Mouse (Mus musculus) bone marrow, adult 2 months (tissue): ENCODE measurements around the gene Tuba3b.

Experiments
- CTCF ChIP-seq: fragments of 200-500 bp; IDR thresholded peaks from 2 replicates; pipeline ENCODE4 v1.5.1; 2011; ENCODE audit warnings: low read length, control low read depth; ENCODE audit not compliant: control insufficient read depth, insufficient read depth
- POLR2A ChIP-seq: fragments of 200-500 bp; IDR thresholded peaks from 2 replicates; pipeline ENCODE4 v1.6.1; 2011; ENCODE audit warnings: low read depth, mild to moderate bottlenecking, control low read depth, low read length, borderline replicate concordance; ENCODE audit not compliant: control insufficient read depth

- TF ChIP-seq POLR2A (no peak), CTCF (0 out of 2 replicates have a peak, but pooled peaks have one; percentile 10)
Measured at GRCm38 (mm10) chr6:145665751-145666150, 50.2 kb downstream of the Tuba3b start.
